Mouse (Mus musculus): ENCODE measurements around the gene Samd4.

DNA sequence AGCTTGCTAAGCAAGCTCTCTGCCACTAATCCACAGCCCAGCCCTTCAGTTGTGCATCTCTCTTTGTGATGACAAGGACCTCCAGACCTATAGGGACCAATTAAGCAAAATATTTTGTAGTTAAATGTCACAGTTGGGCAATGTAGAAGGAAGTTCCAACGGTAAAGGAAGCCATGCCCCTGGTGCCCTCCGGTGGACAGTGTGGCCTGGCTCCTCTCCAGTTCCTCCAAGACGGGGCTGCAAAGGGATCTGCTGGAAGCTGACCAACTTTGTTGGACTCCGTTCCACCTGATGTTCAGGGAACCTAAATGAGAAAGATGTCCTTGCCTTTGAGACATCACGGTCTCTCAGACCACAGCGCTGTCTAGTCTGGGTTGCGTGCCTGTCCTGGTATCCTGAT lies 234.9 kb downstream of the Samd4 start:
- TF ChIP-seq CTCF (IDR thresholded peaks at IDR 0.05; ENCODE audit: borderline replicate concordance, insufficient read depth, low read length) (no peak), POLR2A (IDR thresholded peaks at IDR 0.05; ENCODE audit: low read depth, low read length) (no peak)
